Mouse (Mus musculus): ENCODE data around the gene Ralgapa2.

The Ralgapa2 gene

DNA sequence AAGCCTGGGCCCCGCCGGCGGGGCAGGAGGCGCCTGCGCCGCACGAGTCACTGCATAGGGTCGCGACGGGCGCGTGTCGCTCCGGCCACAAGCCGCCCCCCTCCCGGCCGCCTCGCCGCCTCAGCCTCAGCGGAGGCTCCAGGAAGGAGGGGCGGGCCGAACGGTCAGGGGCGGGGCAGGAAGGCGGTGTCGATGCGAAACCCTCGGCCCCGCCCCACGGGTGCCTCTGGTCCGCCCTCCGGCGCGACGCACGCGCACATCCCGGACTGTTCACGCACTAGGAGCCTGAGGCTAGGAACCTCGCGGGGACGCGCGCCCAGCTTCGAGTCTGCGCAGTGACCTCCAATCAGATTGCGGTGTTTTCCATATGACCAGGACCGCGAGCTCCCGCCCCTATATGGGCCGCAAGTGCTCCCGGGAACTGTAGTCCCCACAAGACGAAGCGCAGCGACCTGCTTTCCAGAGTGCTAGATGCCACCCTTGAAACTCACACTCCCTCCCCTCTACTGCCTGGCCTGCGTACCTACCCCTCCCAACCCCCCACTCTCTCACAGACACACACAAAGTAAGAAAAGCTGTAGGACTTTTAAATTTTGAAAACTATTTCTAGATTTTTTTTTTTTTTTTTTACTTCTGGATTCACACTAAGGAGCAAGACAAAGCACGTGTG lies at the start of gene Ralgapa2:
TSS of gene Ralgapa2 (minus strand) at position 434 of the 670 bp plus-strand sequence.
- DNase-seq, result peak; percentile 99

DNA sequence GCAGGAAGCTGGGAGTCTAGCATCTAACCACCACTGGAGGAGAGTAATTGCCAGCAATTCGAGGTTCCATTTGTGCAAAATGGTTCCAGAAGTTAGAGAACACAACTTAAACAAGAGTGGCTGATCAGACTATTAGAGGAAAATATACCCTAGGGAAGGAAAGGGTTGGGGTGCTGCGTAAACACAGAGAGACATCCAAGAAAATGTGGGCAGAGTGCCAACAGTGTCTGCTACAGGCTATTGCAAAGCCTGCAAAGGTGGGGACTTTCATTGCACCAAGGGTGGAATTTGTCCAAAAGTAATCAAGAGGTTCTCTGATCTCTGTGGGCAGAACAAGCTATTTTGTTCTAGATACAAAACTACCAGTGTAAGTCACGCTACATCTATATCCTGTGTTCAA lies 49.4 kb upstream of the Ralgapa2 start:
- no peak for DNase-seq

- DNase-seq, result no peak
These were observed 48.5 kb upstream of the Ralgapa2 start for GRCm38 (mm10) chr2:146560633-146561043.

DNA sequence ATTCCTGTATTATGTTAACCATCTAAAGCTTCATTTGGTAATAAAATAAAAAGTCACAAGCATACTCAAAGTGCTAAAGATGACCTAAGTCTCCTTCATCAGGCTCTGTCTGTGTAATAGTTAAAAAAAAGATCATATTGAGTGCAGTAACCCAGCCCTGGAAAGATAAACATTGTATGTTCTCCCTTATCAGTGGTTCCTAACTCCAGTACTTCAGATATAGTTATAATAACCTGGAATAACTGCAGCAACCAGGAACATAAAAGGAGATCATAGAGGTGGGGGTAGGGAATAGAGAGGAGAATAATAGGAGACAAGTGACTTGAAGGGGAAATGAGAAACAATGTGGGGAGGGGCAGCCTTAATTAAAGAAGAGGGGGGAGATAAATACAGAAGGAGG lies 44.0 kb upstream of the Ralgapa2 start:
- no peak for DNase-seq

- no peak for DNase-seq
These were observed 43.2 kb upstream of the Ralgapa2 start for GRCm38 (mm10) chr2:146555351-146555750.

GRCm38 (mm10) chr2:146553701-146554100 lies 41.6 kb upstream of the Ralgapa2 start:
- DNase-seq, result no peak

DNA sequence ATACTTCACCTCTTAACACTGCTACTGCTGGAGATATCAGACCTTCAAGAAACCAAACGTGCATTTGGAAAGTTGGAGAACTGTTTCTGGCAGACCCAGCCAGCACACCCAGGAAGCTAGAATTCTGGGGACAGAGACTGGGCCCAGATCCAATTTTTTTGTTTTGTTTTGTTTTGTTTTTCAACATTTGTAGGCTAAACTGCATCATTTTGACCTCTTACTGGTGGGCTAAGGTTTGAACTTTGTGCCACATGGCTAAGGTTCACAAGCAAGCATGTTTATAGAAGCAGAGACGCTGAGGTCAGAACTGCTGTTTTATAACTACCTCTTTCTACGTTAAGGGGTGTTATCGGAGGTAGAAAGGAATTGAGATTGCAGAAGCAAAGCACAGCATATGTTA lies 39.7 kb upstream of the Ralgapa2 start:
- DNase-seq, result no peak

GRCm38 (mm10) chr2:146549111-146549776 lies 37.1 kb upstream of the Ralgapa2 start:
- DNase-seq, result peak in 1 of 2 experiments; percentile 5

- DNase-seq, result no peak
These were observed 32.1 kb upstream of the Ralgapa2 start for GRCm38 (mm10) chr2:146544155-146544814.

DNA sequence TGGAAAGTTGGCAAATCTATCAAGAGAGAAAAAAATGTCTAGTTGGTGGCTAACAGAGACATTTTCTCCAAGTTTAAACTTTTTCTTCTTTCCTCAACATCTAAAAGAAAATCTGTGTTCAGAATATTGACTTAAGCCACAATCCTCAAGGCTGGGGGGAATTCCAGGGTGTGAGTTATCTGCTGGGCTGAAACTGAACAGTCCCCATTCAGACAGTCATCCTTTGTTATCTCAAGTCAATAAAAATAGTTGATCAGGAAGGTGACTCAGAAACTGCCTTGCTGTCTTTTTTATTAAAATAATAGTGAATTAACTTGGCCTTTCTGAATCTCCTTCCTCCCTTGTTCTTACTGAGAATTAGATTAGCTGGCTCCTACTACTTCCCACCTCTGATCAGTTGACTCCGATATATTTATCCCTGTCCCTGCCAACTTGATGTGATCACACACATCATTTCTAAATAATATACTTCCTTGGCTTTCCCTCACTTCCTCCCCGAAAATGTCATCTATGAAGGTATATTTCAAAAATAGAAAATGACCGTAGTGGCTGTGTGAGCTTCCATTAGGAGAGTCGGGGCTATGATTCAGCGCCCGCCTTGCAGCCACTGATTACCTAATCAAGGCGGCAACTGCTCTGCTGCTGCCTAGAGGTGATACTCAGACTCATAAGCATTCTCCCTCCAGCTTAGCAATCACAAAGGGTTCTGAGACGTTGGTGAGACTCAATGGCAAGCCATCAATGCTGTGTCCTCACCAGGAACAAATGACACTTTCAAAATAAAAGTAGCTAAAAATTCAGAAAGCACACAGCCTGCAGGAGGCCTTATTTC lies 21.2 kb upstream of the Ralgapa2 start:
- no peak for DNase-seq

- DNase-seq, result no peak
These were observed 20.3 kb upstream of the Ralgapa2 start for GRCm38 (mm10) chr2:146532493-146532892.

- DNase-seq, result no peak
These were observed 13.3 kb upstream of the Ralgapa2 start for GRCm38 (mm10) chr2:146525483-146525882.

- no peak for DNase-seq
These were observed 12.7 kb upstream of the Ralgapa2 start for GRCm38 (mm10) chr2:146524685-146525415.

DNA sequence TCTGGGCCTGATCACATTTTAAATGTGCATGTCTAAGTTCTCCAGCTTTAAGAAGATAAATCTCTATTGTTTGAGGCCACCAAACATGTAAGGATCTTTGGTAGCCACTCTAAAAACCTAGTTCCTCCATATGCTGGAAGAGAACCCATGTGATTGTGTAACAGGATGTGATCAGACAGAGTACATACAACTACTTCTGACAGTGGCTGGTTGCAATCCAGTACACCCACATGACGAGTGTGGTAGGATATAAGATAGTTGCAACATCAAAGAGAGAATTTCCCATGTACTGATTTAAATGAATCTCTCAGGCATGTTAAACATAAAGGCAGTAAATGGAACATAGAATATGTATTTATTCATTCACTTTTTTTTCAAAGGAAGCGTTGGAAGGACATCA lies 4.8 kb upstream of the Ralgapa2 start:
- DNase-seq, result no peak

DNA sequence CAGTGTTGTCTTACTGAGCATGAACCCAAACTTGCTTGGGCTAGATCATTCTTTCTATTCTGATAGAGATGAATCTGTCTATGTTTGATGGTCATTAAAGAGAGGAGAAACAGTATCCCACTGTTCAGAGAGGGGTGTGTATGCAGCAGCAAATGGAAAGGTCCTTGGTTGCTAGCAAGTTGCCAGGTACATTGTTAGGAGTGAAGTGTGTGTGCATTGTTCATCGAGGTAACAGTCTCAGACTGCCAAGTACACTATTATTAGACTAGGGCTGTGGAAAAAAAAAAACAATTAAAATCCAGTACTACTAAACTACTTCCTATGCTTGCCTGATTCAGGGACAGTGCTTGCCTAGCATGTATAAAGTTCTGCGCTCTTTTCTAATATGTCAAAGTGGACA lies 2.9 kb upstream of the Ralgapa2 start:
- DNase-seq, result no peak

- peak in 1 of 2 experiments; percentile 25 for DNase-seq
These were observed 407 bp upstream of the Ralgapa2 start for GRCm38 (mm10) chr2:146512581-146512920.

DNA sequence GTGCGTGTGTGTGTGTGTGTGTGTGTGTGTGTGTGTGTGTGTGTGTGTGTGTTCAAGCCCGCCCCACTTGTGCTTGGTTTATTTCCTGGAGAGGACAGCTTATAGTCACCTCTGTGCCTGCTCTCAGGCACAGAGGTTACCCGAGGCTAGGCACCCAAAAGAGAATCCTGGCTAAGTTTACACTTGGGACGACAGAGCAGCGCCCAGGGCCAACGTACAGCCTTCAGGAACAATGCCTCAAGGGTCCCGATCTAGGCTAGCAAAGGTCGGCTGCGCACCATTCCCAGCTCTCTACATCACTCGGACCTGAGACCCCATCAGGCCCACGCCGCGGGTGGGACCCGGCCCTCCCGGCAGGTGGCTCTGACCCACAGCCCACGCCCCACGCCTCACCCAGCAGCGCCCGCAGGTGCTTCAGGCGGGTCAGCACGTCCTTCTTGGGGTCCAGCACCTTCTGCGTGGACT lies 711 bp downstream of the Ralgapa2 start:
- DNase-seq, result no peak

- no peak for DNase-seq
These were observed 1.4 kb downstream of the Ralgapa2 start for GRCm38 (mm10) chr2:146510780-146511179.

- DNase-seq, result peak in 1 of 2 experiments; percentile 19
These were observed 9.4 kb downstream of the Ralgapa2 start for GRCm38 (mm10) chr2:146502578-146503311.

DNA sequence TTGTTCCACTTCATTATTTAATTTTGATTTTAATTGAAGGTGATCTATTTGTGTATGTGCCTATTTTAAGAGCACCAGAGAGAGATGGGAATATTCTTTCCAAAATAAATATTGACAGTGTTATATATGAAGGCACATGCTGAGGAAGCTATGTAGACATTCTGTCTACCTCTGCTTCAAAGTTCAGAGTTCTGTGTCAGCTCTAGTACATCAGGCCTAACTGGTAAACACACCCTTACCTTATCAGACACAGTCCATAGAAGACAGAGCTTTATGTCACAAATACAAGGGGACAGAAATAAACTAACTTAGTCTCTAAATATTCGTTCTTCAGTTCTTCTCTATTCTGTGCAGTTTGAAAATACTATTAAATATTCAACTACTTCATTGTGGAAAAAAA lies 12.1 kb downstream of the Ralgapa2 start:
- no peak for DNase-seq

GRCm38 (mm10) chr2:146499111-146499510 lies 13.0 kb downstream of the Ralgapa2 start:
- no peak for DNase-seq

GRCm38 (mm10) chr2:146498298-146498697 lies 13.8 kb downstream of the Ralgapa2 start:
- no peak for DNase-seq

All from cerebellum, postnatal 25 days (tissue).